Mouse (Mus musculus) left cerebral cortex, adult 18-20 months (tissue): ENCODE measurements around the gene Hook2. TPM values are rescaled to one million over a fixed set of nuclear protein-coding genes. Genes with fewer than 3 reads are reported as not detected.
A peak's percentile ranks its signal among the peaks of the same experiment; 100 is the strongest.

ENCODE experiments used
- DNase-seq, 2 experiments: peaks; one replicate each; pipeline ENCODE4 v3.0.0; 2021 to 2022; ENCODE audit warnings: low spot score in 2 of 2, mixed read lengths in 1 of 2
- total RNA-seq, 2 experiments: library from RNA; stranded (reverse); gene quantifications; 2 replicates each; pipeline ENCODE4 v1.2.3; 2021

Hook2 gene
- total RNA-seq, 2 experiments from 2014 or later, result 9.6 to 9.7 TPM

DNA sequence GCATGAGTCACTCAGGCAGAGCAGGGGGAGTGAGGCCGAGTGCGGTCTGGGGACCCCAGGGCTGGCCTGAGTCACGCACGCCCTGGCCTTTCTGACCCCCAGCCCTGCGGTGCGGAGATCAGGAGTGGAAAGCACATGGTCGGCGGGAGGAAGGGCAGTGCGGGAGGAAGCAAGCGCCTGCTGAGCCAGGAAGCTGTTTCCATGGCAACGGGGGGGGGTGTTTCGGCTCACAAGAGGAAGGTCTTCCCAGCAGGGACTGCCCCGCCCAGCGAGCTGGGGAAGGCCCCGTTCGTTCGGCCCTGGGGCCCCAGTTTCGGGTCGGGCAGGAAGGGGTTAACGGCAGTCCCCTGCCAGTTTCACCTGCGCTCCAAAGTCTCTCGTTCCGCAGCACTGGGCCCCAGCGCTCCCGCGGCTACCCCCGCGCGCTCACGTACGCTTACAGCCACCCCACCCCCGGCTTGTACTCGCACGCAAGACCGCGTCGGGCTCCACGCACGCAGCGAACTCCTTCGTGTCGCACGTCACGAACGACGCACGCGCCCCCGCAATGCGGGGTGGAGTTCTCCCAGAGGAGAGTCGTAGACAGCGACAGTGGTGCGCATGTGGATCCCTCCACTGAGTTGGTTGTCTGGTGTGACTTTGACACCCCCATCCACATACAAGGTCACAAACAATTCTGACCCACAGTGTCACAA is 4.6 kb upstream of the Hook2 start:
- DNase-seq, result peak; percentile 95 to 97

GRCm38 (mm10) chr8:84986379-84986945 is 3.9 kb upstream of the Hook2 start:
- no peak for DNase-seq

DNA sequence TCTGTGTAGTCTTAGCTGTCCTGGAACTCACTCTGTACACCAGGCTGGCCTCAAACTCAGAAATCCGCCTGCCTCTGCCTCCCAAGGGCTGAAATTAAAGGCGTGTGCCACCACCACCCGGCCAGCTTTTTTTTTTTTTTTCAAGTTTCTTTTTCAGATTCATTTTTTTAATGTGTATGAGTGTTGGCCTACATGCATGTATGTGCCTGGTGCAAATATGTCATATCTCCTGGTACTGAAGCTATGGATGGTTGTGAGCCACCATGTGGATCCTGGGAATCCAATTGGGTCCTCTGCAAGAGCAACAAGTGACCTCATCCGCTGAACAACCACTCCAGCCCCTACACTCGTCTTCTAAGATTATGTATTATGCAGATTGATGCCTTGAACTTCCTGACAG is 3.0 kb upstream of the Hook2 start:
- no peak for DNase-seq

GRCm38 (mm10) chr8:84987903-84988302 is 2.5 kb upstream of the Hook2 start:
- no peak for DNase-seq

DNA sequence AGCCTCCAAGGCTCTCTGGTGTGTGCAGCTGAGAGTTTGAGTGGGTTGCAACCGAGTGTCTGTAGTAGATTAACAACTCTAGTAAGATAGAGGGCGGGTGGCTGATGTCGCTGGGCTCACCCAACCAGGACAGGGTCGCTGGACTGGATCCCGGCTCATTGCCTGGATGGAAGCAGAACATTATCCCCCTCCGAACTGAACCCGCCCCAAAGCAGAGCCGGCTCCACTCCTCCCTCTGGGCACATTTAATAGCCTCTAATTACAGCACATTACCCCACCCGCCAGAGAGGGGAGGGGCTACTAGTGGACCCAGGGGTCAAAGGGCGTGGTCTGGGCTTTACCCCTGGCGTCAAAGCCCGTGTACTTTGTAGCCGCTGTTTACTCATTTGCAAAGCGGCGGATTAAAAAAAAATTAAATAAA is 1.1 kb upstream of the Hook2 start:
- DNase-seq, result no peak

DNA sequence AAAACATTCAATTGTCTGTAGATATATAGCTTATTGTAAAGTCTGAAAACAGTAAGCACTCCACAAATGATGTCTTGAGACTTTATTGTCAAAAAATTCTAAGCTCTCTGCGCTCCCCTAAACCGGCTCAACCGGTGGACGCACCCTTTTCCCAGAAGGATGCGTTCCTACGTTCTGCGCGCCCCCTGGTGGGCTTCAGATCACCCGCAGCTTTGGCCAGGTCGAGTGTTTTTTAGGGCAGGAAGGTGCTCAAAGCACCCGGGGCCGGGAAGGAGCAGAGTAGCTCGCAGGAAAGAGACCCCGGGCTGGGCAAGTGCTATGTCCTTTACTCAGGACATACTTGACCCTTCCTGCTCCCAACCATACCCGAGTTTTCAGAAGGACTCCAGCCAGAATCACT is 593 bp upstream of the Hook2 start:
- peak; percentile 89 to 90 for DNase-seq

- no peak for DNase-seq
Measured at GRCm38 (mm10) chr8:84990836-84991235, 433 bp downstream of the Hook2 start.

DNA sequence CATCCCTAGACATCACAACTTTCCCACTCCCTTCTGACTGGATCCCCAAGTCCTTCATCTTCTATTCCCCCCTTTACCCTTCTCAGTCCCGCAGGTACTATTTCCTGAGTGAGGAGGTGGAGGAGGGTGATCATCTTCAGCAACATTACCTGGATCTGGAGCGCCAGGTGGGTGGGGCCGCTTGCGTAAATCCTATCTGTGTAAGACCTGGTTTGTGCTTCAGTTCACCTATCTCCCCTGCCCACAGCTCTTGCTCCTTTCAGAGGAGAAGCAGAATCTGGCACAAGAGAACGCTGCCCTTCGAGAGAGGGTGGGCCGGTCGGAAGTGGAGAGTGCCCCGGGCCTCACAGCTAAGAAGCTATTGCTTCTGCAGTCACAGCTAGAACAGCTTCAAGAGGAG is 4.0 kb downstream of the Hook2 start:
- DNase-seq, result no peak

DNA sequence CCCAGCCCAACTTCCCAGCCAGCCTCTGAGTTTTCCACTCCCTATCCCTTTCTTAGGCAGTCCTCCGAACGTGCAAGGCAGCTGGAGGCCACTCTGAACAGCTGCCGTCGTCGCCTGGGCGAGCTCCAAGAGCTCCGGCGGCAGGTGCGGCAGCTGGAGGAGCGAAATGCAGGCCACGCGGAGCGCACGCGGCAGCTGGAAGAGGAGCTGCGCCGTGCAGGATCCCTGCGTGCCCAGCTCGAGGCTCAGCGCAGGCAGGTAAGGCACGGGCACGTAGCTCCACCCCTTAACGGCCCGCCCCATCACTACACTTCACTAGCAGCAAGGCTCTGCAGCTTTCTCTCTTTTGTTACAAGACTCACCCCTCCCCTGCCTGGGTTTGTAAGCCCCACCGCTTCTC is 5.3 kb downstream of the Hook2 start:
- DNase-seq, result no peak

DNA sequence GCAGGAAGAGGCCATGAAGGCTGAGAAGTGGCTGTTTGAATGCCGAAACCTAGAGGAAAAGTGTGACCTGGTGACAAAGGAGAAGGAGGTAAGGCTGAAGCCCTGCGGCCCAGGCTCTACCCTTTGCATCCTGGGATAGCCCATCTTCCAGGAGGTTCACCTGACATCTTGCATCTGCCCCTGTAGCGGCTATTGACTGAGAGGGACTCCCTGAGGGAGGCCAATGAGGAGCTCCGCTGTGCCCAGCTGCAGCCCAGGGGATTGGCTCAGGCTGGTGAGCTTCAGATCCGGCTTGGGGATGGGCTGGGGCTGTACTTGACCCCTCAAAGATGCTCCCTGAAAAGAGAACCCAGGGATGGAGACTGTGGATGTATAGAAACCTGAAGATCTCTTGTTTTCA is 6.6 kb downstream of the Hook2 start:
- no peak for DNase-seq

DNA sequence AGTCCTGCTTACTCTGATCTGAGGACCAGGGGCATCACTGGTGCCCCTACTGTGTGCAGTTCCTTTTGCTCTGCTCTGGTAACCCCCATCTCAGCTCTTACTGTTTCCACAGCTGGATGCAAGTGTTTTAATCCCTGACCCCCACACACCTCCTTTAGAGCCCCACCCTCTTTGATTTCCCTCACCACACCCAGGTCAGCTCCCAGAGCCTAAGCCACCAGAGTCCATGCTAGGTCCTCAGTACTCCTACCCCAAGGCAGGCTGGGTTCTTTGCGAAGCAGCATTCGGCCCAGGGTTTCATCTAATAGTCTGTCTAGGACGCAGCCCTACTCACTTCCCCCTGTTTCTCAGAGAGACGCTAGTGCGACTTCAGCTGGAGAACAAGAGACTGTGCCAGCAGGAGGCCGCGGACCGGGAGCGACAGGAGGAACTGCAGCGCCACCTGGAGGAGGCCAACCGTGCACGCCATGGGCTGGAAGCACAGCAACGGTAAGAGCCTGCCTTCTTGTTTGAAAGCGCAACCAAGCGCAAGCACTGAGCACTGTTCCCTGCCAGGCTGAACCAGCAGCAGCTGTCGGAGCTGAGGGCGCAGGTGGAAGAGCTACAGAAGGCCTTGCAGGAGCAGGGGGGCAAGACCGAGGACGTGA is 7.4 kb downstream of the Hook2 start:
- DNase-seq, result peak; percentile 93 to 98

DNA sequence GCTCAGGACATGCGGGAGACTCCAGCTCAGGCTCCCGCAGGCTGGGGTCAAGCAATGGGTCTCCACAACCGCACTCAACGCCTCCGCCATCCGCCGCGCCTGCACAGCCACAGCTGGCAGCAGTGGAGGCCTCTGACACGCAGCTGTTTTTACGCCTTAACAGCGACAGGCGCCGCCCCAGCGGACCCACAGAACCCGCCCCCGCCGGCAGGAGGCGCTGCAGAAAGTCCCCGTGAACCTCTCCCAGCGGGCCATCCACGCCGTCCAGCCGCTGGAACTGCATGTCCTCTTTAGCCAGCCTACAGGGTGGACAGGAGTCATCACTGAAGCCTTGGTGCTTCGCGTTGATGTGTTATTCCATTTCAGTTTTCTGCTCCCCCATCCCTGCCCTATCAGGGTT is 17.3 kb downstream of the Hook2 start:
- no peak for DNase-seq

DNA sequence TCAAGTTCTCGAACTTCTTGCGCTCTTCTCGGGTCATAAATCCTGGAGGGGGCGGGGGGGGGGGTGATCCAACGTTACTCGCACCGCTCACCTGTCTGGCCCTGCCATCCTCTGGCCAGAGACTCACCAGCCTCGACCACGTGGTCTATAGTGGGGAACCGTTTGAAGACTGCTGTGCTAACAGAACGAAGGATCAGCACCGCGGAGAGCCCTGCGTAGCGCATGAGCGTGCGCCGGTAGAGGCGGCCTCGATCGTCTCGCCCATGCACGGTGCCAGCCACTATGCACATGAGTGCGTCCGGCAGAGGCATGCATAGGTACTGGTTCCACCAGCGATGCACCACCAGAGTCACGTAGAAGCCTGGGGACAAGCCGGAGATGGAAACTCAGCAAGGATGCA is 20.8 kb downstream of the Hook2 start:
- DNase-seq, result no peak

DNA sequence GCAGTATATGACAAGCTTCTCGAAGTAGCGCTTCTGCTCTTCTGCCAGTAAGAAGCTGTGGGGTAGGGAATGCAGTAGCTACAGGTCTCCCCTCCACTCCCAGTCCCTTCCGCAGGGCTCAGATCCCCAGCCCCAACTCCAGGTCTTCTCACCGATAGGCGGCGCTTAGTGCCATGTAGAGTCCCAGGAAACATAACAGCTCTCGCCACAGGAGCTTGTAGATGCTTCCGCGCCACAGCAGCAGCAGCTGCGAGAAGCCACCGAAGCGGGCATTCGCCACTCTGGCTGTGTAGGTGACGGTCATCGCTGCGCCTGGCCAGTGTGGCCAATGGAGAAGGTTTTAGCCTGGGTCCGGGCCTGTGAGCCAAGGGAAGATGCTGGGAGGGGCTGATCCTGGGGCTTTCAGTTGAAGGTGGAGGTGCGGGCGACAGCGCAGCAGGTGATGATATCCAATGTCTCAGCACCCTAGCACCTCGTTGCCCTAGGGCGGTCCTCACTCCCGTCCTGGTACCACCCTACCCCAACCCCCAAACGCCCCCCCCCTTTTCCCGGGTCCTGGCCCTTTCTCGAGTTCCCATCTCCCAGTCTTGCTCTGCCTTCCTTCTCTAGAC is 22.9 kb downstream of the Hook2 start:
- DNase-seq, result peak; percentile 80 to 83

DNA sequence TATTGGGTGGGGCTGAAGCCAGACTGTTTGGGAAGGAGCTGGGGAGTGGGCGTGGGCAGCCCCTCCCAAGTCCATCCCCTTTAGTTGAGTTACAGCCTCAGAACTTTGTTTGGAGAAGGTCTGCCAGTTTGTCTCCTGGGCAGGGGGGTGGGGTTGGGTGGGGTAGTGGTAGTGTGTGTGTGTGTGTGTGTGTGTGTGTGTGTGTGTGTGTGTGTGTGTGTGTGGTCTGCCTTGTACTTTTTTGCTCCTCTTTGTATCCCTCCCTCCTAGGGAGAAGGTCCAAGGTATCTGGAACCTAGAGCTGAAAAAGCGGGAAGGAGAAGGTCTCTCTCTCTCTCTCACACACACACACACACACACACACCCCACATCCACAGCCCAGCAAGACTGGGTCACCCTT is 24.0 kb downstream of the Hook2 start, which contains the start of gene Best2:
Gene Best2 (minus strand): TSS at position 101 of the 400 bp plus-strand sequence.
- no peak for DNase-seq

- no peak for DNase-seq
Measured at GRCm38 (mm10) chr8:85016724-85017123, 26.3 kb downstream of the Hook2 start.

DNA sequence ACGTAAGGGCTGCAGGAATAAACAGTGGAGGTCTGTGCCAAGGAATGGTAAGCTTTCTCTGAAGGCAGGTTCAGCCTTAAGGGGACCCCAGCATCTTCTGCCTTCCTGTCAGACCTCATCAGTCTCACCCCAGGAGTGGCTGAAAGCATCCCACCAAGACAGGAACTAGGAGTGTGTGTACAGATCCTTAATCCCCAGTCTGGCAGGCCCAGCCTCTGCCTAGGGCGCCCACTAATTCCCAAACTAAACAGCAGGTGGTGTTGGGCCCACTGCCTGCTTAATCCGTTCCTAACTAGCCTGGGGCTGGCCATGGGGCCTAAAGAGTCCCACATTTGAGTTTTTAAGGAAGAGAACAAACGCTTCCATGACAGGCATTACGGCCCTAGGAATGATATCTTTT is 26.8 kb downstream of the Hook2 start:
- no peak for DNase-seq

DNA sequence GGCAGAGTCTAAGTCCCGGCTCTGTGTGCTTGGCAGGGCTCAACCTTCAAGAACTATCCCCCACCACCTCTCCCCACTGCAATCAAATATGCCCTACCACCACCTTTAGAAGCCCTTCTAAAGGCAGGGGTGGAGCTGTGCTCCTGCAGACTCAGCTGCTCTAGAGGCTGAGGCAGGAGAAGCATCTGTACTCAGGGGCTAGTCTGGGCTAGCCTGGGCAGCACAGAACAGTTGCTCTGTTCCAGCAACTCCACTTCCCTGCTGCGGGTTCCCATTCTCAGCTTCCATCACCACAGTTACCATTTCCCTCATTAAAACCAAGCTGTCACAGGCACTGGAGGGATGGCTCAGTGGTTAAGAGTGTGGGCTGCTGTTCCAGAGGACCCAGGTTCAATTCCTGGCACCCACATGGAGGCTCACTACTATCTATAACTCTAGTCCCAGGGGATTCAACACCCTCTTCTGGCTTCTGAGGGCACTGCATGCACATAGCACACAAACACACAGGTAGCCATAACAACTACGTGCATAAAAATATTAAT is 31.2 kb downstream of the Hook2 start:
- no peak for DNase-seq

- DNase-seq, result no peak
Measured at GRCm38 (mm10) chr8:85023846-85024245, 33.4 kb downstream of the Hook2 start.

DNA sequence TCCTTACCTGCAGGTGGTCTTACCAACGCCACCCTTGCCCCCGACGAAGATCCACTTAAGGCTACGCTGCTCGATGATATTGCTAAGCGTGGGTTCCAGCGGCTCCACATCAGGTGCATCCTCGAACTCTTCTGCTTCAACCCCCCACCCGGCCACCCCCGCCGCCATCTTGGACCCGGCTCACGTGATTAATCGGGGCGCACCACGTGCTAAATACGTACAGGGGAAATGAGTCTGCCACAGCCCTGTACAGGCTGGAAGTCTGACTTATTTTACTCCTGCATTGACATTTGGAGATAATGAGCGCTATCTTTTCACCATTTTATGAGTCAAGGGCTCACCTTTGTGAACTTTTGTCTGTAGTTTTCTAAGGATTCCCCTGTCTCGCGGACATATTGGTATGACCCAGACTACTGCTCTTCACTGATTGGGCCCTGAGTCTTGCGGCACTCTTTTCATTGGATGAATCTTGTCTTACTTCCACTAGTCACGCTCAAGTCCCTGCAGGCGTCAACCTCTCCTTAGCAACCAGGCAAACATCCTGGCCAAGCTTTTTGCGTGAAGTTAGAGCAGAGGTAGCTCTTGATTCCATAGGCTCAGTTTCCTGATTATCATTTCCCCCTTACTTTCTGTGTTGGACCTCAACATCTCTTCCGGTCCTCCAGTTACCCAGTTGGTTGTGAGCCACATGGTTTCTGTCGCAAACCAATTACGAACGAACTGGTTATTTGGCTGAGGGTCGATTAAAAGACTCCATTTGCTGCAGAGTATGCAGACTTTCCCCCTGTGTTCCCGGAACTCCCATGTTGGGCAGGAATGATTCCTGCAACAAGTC is 34.9 kb downstream of the Hook2 start, which contains the start of gene Asna1:
Gene Asna1 (minus strand): TSS at position 184 of the 835 bp plus-strand sequence.
- peak; percentile 75 to 76 for DNase-seq
